In genomic region chr12:69539353-69539752, GRCm38 (mm10) we compare ENCODE assay signal across 10 mouse cellular contexts. TPM values are rescaled to one million over a fixed set of nuclear protein-coding genes. Genes with fewer than 3 reads are reported as not detected.
DNase-seq lines count a peak whose midpoint lies in the region; ATAC-seq and TF ChIP-seq lines count a peak whose summit lies in the region.
"Had no signal": no experiment of that assay in that cellular context is flagged by ENCODE, and none has a peak within 500 bp of the region (broad histone marks: within the 10 kb centered on the region; RNA-seq: fewer than 3 reads in every experiment).

No protein-coding gene starts in this region.

- H3K4me1 ChIP-seq in embryonic facial prominence, embryonic 15.5 days: peaks cover 34% of the 10 kb centered on the region
- H3K4me1 ChIP-seq in olfactory bulb, adult 2 months (ENCODE audit: control insufficient read depth, insufficient read depth, low read length): peaks cover 36% of the 10 kb centered on the region
- H3K4me1 ChIP-seq in kidney, embryonic 14.5 days (ENCODE audit: control insufficient read depth, insufficient read depth, low read length): peaks cover 29% of the 10 kb centered on the region

- no peaks in the 10 kb centered on the region for H3K9me3 ChIP-seq in embryonic facial prominence, embryonic 15.5 days (replicated peaks)
- H3K9me3 ChIP-seq in kidney, embryonic 14.5 days (ENCODE audit: control insufficient read depth, low read length): no peaks in the 10 kb centered on the region
- H3K9me3 ChIP-seq: neural tube, embryonic 12.5 days had no signal

- WGBS in embryonic facial prominence, embryonic 15.5 days: 55% methylated on average over 7 of the region's 7 CpGs
- 29% methylated on average over 7 of the region's 7 CpGs for WGBS in olfactory bulb, adult 2 months
- 64% methylated on average over 7 of the region's 7 CpGs for WGBS in kidney, embryonic 14.5 days

- H3K4me2 ChIP-seq in embryonic facial prominence, embryonic 15.5 days (replicated peaks): no peak overlapping the region
- no peak overlapping the region for H3K4me2 ChIP-seq in kidney, embryonic 14.5 days (replicated peaks; ENCODE audit: low read depth, low read length)
- H3K4me2 ChIP-seq: neural tube, embryonic 12.5 days had no signal

- no peak for TF ChIP-seq POLR2A in olfactory bulb, adult 2 months (IDR thresholded peaks at IDR 0.05; ENCODE audit: insufficient read depth, low read depth, low read length)

- no peaks in the 10 kb centered on the region for H3K36me3 ChIP-seq in embryonic facial prominence, embryonic 15.5 days
- H3K36me3 ChIP-seq in kidney, embryonic 14.5 days (ENCODE audit: control insufficient read depth, insufficient read depth, low read length): no peaks in the 10 kb centered on the region
- H3K36me3 ChIP-seq: neural tube, embryonic 12.5 days had no signal

- TF ChIP-seq CTCF in olfactory bulb, adult 2 months (IDR thresholded peaks at IDR 0.05; ENCODE audit: insufficient read depth, low read depth, low read length): no peak

- H3K4me3 ChIP-seq in embryonic facial prominence, embryonic 15.5 days (replicated peaks): no peak overlapping the region
- no peak overlapping the region for H3K4me3 ChIP-seq in olfactory bulb, adult 2 months (ENCODE audit: insufficient read depth, low read depth, low read length)
- H3K4me3 ChIP-seq in kidney, embryonic 14.5 days (ENCODE audit: low read length): no peak overlapping the region
- H3K4me3 ChIP-seq: neural tube, embryonic 12.5 days had no signal

- intact Hi-C loops in left cerebral cortex, postnatal 4 days (cut with DNase I): no loop called here

- no peak for ATAC-seq in embryonic facial prominence, embryonic 15.5 days (ENCODE audit: insufficient number of reproducible peaks, low FRiP score, low TSS enrichment, low read depth)
- no peak for ATAC-seq in kidney, embryonic 14.5 days (ENCODE audit: low FRiP score, low TSS enrichment)

- no peaks in the 10 kb centered on the region for H3K27me3 ChIP-seq in embryonic facial prominence, embryonic 15.5 days
- H3K27me3 ChIP-seq in kidney, embryonic 14.5 days (ENCODE audit: control insufficient read depth, insufficient read depth, low read length): no peaks in the 10 kb centered on the region
- H3K27me3 ChIP-seq: neural tube, embryonic 12.5 days had no signal

- peak overlapping the region; percentile 93 for H3K27ac ChIP-seq in embryonic facial prominence, embryonic 15.5 days (replicated peaks)
- peak overlapping the region; percentile 96; the same call in 1 of the 2 replicates for H3K27ac ChIP-seq in olfactory bulb, adult 2 months (ENCODE audit: insufficient read depth, low read depth, low read length)
- H3K27ac ChIP-seq in kidney, embryonic 14.5 days (ENCODE audit: low read depth, low read length): no peak overlapping the region

- peak; percentile 4 to 15 for DNase-seq in left cerebral cortex, adult 18-20 months (ENCODE audit: low spot score in 2 of 2)
- no peak for DNase-seq in left cerebral cortex, postnatal 4 days
- DNase-seq in MEL-GATA-1-ER (ENCODE audit: extremely low read depth, low read depth): peak; percentile 80
- no peak for DNase-seq in ovary, adult 18-20 months (ENCODE audit: low spot score)
- no peak for DNase-seq in kidney, postnatal 4 days
- DNase-seq: cerebellum, adult 9-10 months had no signal

- H3K9ac ChIP-seq in embryonic facial prominence, embryonic 15.5 days: no peak overlapping the region
- H3K9ac ChIP-seq in kidney, embryonic 14.5 days (ENCODE audit: low read depth, low read length): no peak overlapping the region
- H3K9ac ChIP-seq: neural tube, embryonic 12.5 days had no signal

RNA-seq across cellular contexts. Expression of gene Vcpkmt, which starts 43.5 kb away (rescaled TPM):
- 10 to 100 TPM; 25.3 to 25.5 TPM for total RNA-seq in left cerebral cortex, adult 18-20 months (2021)
- total RNA-seq in left cerebral cortex, postnatal 4 days (2021): 10 to 100 TPM; 17.7 to 19.2 TPM
- 29.4 TPM in 2 replicates for polyA plus RNA-seq in embryonic facial prominence, embryonic 15.5 days (2015; fragmentation: Nextera tagmentation; extraction: Ambion mirVana)
- not detected in 2 replicates for polyA plus RNA-seq in olfactory bulb, adult 2 months (2012; ENCODE audit: insufficient read depth, insufficient read length, low replicate concordance, missing spikeins)
- 22.1 and 31.3 TPM in 2 replicates for polyA plus RNA-seq in kidney, embryonic 14.5 days (2014; fragmentation: Nextera tagmentation; extraction: Ambion mirVana)

Comparison
In these comparisons a context has a peak if more than half of its experiments do, and no peak if none do; other contexts are left out.
1. DNase-seq: peak in left cerebral cortex, adult 18-20 months (2 of 2) and MEL-GATA-1-ER (single experiment); none in left cerebral cortex, postnatal 4 days (single experiment), ovary, adult 18-20 months (single experiment) and kidney, postnatal 4 days (0 of 2).
2. RNA of gene Vcpkmt, which starts 43.5 kb away (polyA plus RNA-seq): 29.4 TPM in embryonic facial prominence, embryonic 15.5 days and 22.1 to 31.3 TPM in kidney, embryonic 14.5 days; not detected in olfactory bulb, adult 2 months; every median in the first group is over 10 times any median in the second.